Mouse (Mus musculus): ENCODE measurements around the gene Neu3. TPM values are rescaled to one million over a fixed set of nuclear protein-coding genes. Genes with fewer than 3 reads are reported as not detected.

The Neu3 gene
- total RNA-seq (2021) = 1 to 10 TPM; 2.4 to 3.6 TPM

GRCm38 (mm10) chr7:99828083-99828570 is at the start of gene Neu3:
Neu3 (minus strand) TSS chr7:99828417.
- DNase-seq (ENCODE audit: low spot score in 2 of 2) = peak; percentile 88
- intact Hi-C loops (cut with DNase I) = loop anchor here (5.0 kb wide), 1 partner anchor 44 kb away; no protein-coding TSS in a partner anchor

GRCm38 (mm10) chr7:99876345-99876744 is 48.1 kb upstream of the Neu3 start:
- intact Hi-C loops (cut with DNase I) = loop anchor here (2.0 kb wide), 2 partner anchors 62 to 258 kb away; no protein-coding TSS in a partner anchor
- DNase-seq (ENCODE audit: low spot score in 2 of 2) = peak; percentile 74 to 85

GRCm38 (mm10) chr7:99875891-99876290 is 47.7 kb upstream of the Neu3 start:
- intact Hi-C loops (cut with DNase I) = loop anchor here (2.0 kb wide), 2 partner anchors 61 to 257 kb away; no protein-coding TSS in a partner anchor
- DNase-seq (ENCODE audit: low spot score in 2 of 2) = no peak

GRCm38 (mm10) chr7:99873965-99874364 is 45.7 kb upstream of the Neu3 start:
- intact Hi-C loops (cut with DNase I) = loop anchor here (5.0 kb wide), 1 partner anchor 47 kb away; the partner anchor contains the start of gene Neu3

GRCm38 (mm10) chr7:99869296-99869695 is 41.1 kb upstream of the Neu3 start:
- no peak for DNase-seq (ENCODE audit: low spot score in 2 of 2)
- intact Hi-C loops (cut with DNase I) = loop anchor here (10.0 kb wide), 1 partner anchor 384 kb away; the partner anchor contains the start of gene Rps3

More at GRCm38 (mm10) chr7:99873965-99874364, 45.7 kb upstream of the Neu3 start:
- no peak for DNase-seq (ENCODE audit: low spot score in 2 of 2)

- no peak for DNase-seq (ENCODE audit: low spot score in 2 of 2)
- intact Hi-C loops (cut with DNase I) = loop anchor here (10.0 kb wide), 1 partner anchor 380 kb away; the partner anchor contains the start of gene Rps3
Measured at GRCm38 (mm10) chr7:99865219-99865618, 37.0 kb upstream of the Neu3 start.

GRCm38 (mm10) chr7:99864241-99865028 is 36.2 kb upstream of the Neu3 start:
- DNase-seq (ENCODE audit: low spot score in 2 of 2) = no peak
- intact Hi-C loops (cut with DNase I) = loop anchor here (10.0 kb wide), 1 partner anchor 380 kb away; the partner anchor contains the start of gene Rps3

GRCm38 (mm10) chr7:99863362-99863761 is 35.1 kb upstream of the Neu3 start, which contains the start of gene Spcs2:
Spcs2 (minus strand) TSS chr7:99863462.
- intact Hi-C loops (cut with DNase I) = loop anchor here (10.0 kb wide), 1 partner anchor 379 kb away; the partner anchor contains the start of gene Rps3
- no peak for DNase-seq (ENCODE audit: low spot score in 2 of 2)

- intact Hi-C loops (cut with DNase I) = no loop called here
Measured at GRCm38 (mm10) chr7:99858813-99859585, 30.8 kb upstream of the Neu3 start, which contains the start of gene Xrra1. Xrra1 (plus strand) TSS chr7:99859116.

GRCm38 (mm10) chr7:99858175-99858812 is 30.1 kb upstream of the Neu3 start:
- DNase-seq (ENCODE audit: low spot score in 2 of 2) = no peak
- intact Hi-C loops (cut with DNase I) = no loop called here

More at GRCm38 (mm10) chr7:99858813-99859585, 30.8 kb upstream of the Neu3 start, which contains the start of gene Xrra1:
- peak; percentile 97 to 98 for DNase-seq (ENCODE audit: low spot score in 2 of 2)

GRCm38 (mm10) chr7:99856266-99856861 is 28.1 kb upstream of the Neu3 start:
- intact Hi-C loops (cut with DNase I) = no loop called here

GRCm38 (mm10) chr7:99854311-99854710 is 26.1 kb upstream of the Neu3 start:
- DNase-seq (ENCODE audit: low spot score in 2 of 2) = no peak
- intact Hi-C loops (cut with DNase I) = no loop called here

More at GRCm38 (mm10) chr7:99856266-99856861, 28.1 kb upstream of the Neu3 start:
- no peak for DNase-seq (ENCODE audit: low spot score in 2 of 2)

- intact Hi-C loops (cut with DNase I) = no loop called here
- no peak for DNase-seq (ENCODE audit: low spot score in 2 of 2)
Measured at GRCm38 (mm10) chr7:99853350-99853749, 25.1 kb upstream of the Neu3 start.

- intact Hi-C loops (cut with DNase I) = no loop called here
- DNase-seq (ENCODE audit: low spot score in 2 of 2) = no peak
Measured at GRCm38 (mm10) chr7:99851618-99852017, 23.4 kb upstream of the Neu3 start.

- intact Hi-C loops (cut with DNase I) = no loop called here
- no peak for DNase-seq (ENCODE audit: low spot score in 2 of 2)
Measured at GRCm38 (mm10) chr7:99851121-99851520, 22.9 kb upstream of the Neu3 start.

- DNase-seq (ENCODE audit: low spot score in 2 of 2) = no peak
- intact Hi-C loops (cut with DNase I) = no loop called here
Measured at GRCm38 (mm10) chr7:99850534-99850933, 22.3 kb upstream of the Neu3 start.

GRCm38 (mm10) chr7:99845533-99846236 is 17.5 kb upstream of the Neu3 start:
- intact Hi-C loops (cut with DNase I) = no loop called here

GRCm38 (mm10) chr7:99838241-99838640 is 10.0 kb upstream of the Neu3 start:
- intact Hi-C loops (cut with DNase I) = no loop called here
- DNase-seq (ENCODE audit: low spot score in 2 of 2) = no peak

More at GRCm38 (mm10) chr7:99845533-99846236, 17.5 kb upstream of the Neu3 start:
- no peak for DNase-seq (ENCODE audit: low spot score in 2 of 2)
